Mouse (Mus musculus) small intestine, adult 2 months (tissue): ENCODE results near the gene Eepd1.

ENCODE experiments used
- CTCF ChIP-seq: fragments of 200-500 bp; IDR thresholded peaks from 2 replicates; pipeline ENCODE4 v1.5.1; 2012; ENCODE audit warnings: low read depth, mild to moderate bottlenecking, control low read depth, inconsistent platforms, low read length, moderate library complexity, mixed read lengths; ENCODE audit not compliant: insufficient replicate concordance, insufficient read length; ENCODE audit errors: extremely low read depth
- POLR2A ChIP-seq: fragments of 200-500 bp; IDR thresholded peaks from 2 replicates; pipeline ENCODE4 v1.6.1; 2012; ENCODE audit warnings: low read depth, mild to moderate bottlenecking, control low read depth, inconsistent platforms, low read length, moderate library complexity

GRCm38 (mm10) chr9:25487446-25488110 lies 6.2 kb downstream of the Eepd1 start:
- TF ChIP-seq CTCF (no peak), POLR2A (no peak)
